ENCODE assay signal across 27 mouse cellular contexts in the genomic region with DNA sequence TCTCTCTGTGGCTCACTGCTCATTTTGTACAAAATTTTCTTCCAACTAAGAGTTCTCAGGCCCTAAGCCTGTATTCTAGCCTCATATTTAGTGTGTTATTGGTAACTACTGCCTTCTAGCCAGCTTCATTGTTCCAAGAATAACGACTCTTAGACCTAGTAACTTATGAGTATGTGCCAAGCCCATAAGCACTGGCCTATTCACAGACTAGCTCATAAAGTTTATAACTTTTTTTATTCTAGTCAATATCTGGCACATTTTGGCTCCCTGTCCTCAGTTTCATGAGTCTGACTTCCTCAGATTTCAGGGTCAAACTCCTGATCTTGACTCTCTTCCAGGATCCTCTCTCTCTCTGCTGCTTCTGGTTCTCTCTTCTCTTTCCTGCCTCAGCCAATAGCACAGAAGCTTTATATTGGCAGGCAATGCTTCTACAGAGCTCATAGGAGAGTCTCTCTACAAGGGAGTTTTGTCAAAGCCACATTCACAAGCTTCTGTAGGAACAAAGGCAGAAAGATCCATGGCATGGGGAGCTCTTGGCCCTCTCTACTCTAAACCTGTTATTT.
"Had no signal": no experiment of that assay in that cellular context is flagged by ENCODE, and none has a peak within 500 bp of the region (broad histone marks: within the 10 kb centered on the region; RNA-seq: fewer than 3 reads in every experiment).

No protein-coding gene starts in this region.

- H3K27me3 ChIP-seq: heart, embryonic 13.5 days; heart, embryonic 15.5 days; hindbrain, embryonic 12.5 days; intestine, embryonic 15.5 days; liver, embryonic 13.5 days; liver, embryonic 15.5 days had no signal

- H3K4me3 ChIP-seq: gastrocnemius, adult 2 months; heart, adult 2 months; heart, embryonic 13.5 days; heart, embryonic 15.5 days; hindbrain, embryonic 10.5 days; hindbrain, embryonic 12.5 days; intestine, embryonic 15.5 days; left cerebral cortex, adult 2 months; liver, embryonic 13.5 days; liver, embryonic 15.5 days had no signal

- H3K27ac ChIP-seq: gastrocnemius, adult 2 months; heart, adult 2 months; heart, embryonic 13.5 days; heart, embryonic 15.5 days; hindbrain, embryonic 10.5 days; hindbrain, embryonic 12.5 days; hindbrain, embryonic 14.5 days; intestine, embryonic 15.5 days; left cerebral cortex, adult 2 months; liver, embryonic 13.5 days; liver, embryonic 15.5 days had no signal

- ATAC-seq: hindbrain, embryonic 16.5 days; inflammation-experienced regulatory T-cells, adult 6 months; intestine, embryonic 15.5 days; intestine, postnatal 0 days; liver, postnatal 0 days had no signal

- H3K4me1 ChIP-seq: heart, embryonic 13.5 days; heart, embryonic 15.5 days; hindbrain, embryonic 10.5 days; hindbrain, embryonic 12.5 days; intestine, embryonic 15.5 days; liver, embryonic 13.5 days; liver, embryonic 15.5 days had no signal

- H3K9ac ChIP-seq: heart, embryonic 13.5 days; heart, embryonic 15.5 days; hindbrain, embryonic 12.5 days; hindbrain, embryonic 14.5 days; intestine, embryonic 15.5 days; liver, embryonic 13.5 days; liver, embryonic 15.5 days; liver, postnatal 0 days had no signal

- DNase-seq: gastrocnemius, adult 2 months; gastrocnemius, postnatal 10 days; gastrocnemius, postnatal 25 days; heart, adult 2 months; heart, postnatal 14 days; heart, postnatal 4 days; kidney, adult 18-20 months; kidney, adult 8-10 months; kidney, postnatal 10 days; kidney, postnatal 25 days; kidney, postnatal 4 days; layer of hippocampus, adult 9-11 months; liver; liver, embryonic 13.5 days; liver, postnatal 0 days had no signal

- H3K4me2 ChIP-seq: heart, embryonic 11.5 days; heart, embryonic 13.5 days; heart, embryonic 15.5 days; hindbrain, embryonic 12.5 days; hindbrain, embryonic 14.5 days; intestine, embryonic 15.5 days; liver, embryonic 13.5 days; liver, embryonic 15.5 days had no signal

- H3K36me3 ChIP-seq: heart, embryonic 13.5 days; heart, embryonic 15.5 days; hindbrain, embryonic 10.5 days; hindbrain, embryonic 12.5 days; intestine, embryonic 15.5 days; liver, embryonic 13.5 days; liver, embryonic 15.5 days had no signal

- H3K9me3 ChIP-seq: heart, embryonic 13.5 days; heart, embryonic 15.5 days; hindbrain, embryonic 10.5 days; hindbrain, embryonic 12.5 days; intestine, embryonic 15.5 days; liver, embryonic 13.5 days; liver, embryonic 15.5 days had no signal
